Mouse (Mus musculus) small intestine, adult 2 months (tissue): Measurements from ENCODE around the gene Slc25a23.

Source experiments
- CTCF ChIP-seq: fragments of 200-500 bp; IDR thresholded peaks from 2 replicates; pipeline ENCODE4 v1.5.1; 2012; ENCODE audit warnings: low read depth, mild to moderate bottlenecking, control low read depth, inconsistent platforms, low read length, moderate library complexity, mixed read lengths; ENCODE audit not compliant: insufficient replicate concordance, insufficient read length; ENCODE audit errors: extremely low read depth
- POLR2A ChIP-seq: fragments of 200-500 bp; IDR thresholded peaks from 2 replicates; pipeline ENCODE4 v1.6.1; 2012; ENCODE audit warnings: low read depth, mild to moderate bottlenecking, control low read depth, inconsistent platforms, low read length, moderate library complexity

- no peak for TF ChIP-seq CTCF
- TF ChIP-seq POLR2A: peak; percentile 89
These were observed 27.8 kb downstream of the Slc25a23 start for GRCm38 (mm10) chr17:57031661-57032420.
